Mouse (Mus musculus) retina, postnatal 1 day (tissue): ENCODE data around the gene Lrrn2.
A peak's percentile ranks its signal among the peaks of the same experiment; 100 is the strongest.
"Not testable (repeated sequence)": the region's sequence is repeated elsewhere in the genome, so short reads cannot be mapped to it uniquely, and the experiment has no call there.

Experiments used
- DNase-seq: peaks from one replicate; pipeline ENCODE4 v3.0.0-alpha.2; 2012

Lrrn2 gene

DNA sequence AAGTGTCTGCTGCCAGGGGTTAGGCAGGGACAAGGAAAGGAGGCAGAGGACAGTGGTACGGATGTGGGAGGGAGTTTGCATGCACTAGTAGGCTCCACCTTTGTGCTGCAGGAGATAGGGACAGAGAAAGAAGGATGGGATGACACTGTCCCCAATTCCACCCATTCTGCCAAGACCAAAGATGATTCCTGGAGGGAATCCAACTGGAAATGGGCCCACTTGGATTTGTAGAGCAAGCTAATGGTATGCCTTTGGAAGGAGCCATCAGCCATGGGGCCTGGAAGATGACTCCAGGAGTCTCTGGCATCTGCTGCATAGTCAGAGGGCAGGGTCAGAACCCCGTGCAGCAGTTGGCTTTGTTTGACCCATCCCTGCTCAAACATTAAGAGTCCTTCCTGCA, 52.3 kb downstream of the Lrrn2 start:
- DNase-seq, result no peak

DNA sequence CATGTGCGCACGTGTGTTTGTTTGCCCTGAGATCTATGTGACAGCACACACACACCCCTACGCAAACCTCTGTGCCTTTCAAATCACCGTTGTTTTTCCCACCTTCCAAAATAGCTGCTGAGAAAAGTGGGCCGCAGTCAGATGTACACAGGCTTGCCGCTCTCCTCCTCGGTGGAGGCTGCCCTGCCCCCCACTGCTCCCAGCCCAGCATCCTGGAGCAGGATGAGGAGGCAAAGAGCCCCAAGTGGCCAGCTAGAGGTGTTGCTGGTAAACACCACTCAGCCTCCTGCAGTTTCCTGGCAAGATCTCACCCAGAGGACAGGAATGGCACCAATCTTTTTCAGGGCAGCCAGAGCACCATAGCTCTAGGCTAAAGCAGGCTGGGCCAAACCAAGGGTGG, 54.8 kb downstream of the Lrrn2 start:
- peak; percentile 85 for DNase-seq

DNA sequence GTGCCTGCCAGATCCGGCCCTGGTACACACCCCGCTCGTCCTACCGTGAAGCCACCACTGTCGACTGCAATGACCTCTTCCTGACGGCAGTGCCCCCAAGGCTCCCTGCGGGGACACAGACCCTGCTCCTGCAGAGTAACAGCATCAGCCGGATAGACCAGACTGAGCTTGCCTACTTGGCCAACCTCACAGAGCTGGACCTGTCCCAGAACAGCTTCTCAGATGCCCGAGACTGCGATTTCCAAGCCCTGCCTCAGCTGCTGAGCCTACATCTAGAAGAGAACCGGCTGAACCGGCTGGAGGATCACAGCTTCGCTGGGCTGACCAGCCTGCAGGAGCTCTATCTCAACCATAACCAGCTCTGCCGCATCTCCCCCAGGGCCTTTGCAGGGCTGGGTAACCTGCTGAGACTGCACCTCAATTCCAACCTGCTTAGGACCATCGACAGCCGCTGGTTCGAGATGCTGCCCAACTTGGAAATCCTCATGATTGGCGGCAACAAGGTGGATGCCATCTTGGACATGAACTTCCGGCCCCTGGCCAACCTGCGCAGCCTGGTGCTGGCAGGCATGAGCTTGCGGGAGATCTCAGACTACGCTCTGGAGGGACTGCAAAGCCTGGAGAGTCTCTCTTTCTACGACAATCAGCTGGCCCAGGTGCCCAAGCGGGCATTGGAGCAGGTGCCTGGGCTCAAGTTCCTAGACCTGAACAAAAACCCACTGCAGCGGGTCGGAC, 57.4 kb downstream of the Lrrn2 start:
- DNase-seq, result no peak

DNA sequence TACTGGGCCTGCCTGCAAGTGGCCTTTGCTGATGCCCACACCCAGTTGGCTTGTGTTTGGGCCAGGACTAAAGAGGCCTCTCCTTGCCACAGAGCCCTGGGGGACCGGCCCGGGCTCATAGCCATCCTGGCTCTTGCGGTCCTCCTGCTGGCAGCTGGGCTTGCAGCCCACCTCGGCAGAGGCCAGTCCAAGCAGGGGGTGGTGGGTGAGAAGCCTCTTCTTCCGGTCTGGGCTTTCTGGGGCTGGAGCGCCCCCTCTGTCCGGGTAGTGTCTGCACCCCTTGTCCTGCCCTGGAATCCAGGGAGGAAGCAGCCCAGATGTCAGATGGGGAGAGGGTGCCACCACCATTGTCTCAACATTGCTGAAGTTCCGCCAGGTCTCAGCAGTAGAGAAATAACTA, 58.9 kb downstream of the Lrrn2 start:
- DNase-seq, result no peak

DNA sequence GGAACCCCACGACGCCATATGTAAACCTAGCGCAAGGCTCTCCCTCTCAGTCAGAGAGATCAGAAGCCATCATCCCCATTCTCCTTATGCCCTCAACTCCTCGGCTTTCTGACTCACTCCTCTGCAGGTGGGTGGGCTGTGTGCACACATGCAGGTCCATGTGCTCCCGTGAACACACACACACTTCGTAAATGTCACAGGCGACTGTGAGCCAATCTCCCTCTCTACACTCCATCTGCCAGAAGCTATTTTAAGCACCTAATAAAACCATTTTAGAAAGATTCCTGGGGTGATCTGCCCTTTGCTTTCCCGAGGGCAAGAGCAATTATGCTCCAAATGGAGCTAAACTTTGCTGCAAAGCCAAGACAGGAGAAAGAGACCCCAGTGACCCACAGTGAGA, 65.8 kb downstream of the Lrrn2 start:
- no peak for DNase-seq

DNA sequence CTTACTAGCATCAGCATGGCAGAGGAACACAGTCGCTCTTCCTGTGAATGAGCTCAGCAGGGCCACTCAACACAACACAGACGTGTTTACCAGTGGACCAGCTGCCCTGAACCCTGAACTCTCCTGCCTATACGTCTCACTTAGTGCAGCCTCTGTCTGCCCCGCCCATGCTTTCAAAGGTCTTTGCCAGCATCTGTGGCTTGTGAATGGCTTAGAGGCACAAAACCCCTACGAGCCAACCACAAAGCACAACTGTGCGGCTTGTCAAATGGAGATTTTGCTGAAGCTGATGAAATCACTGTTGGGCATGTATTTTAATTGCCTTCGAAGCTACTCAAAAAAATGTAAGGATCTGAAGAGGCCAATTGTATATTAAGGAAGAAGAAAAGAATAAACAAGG, 67.7 kb downstream of the Lrrn2 start:
- DNase-seq, result no peak

DNA sequence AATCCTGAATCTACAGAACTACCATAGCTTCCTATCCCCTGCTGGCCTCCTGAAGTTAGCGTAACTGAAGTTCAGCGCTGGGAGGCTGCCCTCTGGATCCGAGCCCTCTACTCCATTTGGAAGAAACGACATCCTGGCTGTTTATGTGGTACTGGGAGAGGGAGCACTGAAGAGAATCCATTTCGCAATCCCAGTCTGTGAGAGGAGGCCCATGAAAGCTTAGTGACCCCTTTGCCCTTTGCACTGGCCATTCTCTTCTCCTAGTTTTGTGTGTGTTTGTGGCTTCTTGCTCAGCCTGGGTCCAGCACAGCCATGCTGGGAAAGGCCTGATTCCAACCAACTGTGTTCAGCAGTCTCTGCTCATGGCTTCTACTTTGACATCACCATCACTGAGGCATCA, 76.7 kb downstream of the Lrrn2 start:
- DNase-seq, result no peak

DNA sequence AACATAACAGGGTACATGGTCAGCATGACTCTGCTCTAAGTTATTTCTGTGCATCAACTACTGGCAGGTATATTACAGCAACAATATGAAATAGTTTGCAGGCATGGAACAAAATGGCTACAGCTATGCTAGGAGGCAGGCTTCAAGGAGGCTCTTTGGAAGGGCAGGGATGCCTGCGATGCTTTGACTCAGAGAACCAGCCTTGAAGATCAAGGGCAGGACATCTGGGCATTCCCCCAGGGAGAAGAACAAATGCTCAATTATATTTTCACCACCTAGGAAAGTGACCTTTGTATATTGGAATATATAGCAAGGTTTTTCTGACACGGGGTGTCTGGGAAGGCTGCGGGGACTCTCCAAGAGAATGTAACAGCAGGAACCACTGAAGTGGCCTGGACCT, 81.7 kb downstream of the Lrrn2 start:
- no peak for DNase-seq

DNA sequence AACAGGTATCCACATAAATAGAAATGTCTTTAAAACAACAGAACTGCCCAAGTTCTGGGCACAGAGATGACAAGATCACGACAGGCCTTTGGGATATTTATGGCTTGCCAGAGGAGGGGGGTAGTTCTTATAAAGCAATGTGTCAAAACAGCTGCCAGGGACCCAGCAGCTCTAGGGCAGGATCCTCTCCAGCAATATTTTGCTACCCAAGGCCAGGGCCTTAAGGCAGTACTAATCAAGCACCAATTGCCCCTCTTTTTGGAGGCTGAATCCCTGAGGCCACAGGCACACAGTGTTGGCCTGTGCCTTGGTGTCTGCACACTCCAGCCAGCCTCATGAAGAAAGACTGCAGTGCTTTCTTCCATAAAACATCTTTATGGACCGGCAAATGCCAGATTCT, 84.0 kb downstream of the Lrrn2 start:
- DNase-seq, result no peak

DNA sequence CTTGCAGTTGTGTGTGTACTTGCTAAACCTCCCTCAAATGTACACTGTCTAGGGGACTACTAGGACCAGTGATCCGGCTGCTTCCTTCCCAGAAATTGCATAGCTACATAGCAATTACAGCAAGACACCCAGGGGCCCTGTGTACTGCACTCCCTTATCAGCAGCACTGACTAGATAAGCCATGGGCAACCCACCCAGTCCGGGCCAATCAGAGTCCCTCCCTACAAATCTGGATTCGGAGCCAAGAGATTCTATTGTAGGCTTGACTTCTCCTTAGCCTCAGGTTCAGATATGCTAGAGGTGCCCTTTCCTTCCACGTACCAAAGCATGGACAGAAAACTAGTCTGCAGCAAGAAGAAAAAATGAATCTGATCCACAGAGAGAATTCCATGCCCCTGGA, 84.6 kb downstream of the Lrrn2 start:
- no peak for DNase-seq

DNA sequence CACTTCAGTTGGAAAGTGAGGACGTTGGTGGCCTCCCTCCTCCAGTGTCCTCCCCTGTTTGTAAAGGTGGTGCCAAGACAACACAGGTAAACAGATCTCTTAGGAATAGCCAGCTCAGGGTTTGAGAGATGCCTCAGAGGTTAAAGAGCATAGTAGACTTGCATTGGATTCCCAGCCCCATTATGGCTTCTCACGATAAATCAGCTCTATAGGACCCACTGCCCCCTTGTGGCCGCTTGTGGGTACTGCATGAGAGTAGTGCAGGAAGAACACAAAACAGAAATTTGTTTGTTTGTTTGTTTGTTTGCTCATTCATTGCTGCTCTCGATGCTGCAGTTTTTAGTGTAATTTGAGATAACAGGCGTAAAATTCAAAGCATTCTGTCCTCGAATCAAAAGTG, 88.6 kb downstream of the Lrrn2 start:
- DNase-seq, result peak; percentile 73

DNA sequence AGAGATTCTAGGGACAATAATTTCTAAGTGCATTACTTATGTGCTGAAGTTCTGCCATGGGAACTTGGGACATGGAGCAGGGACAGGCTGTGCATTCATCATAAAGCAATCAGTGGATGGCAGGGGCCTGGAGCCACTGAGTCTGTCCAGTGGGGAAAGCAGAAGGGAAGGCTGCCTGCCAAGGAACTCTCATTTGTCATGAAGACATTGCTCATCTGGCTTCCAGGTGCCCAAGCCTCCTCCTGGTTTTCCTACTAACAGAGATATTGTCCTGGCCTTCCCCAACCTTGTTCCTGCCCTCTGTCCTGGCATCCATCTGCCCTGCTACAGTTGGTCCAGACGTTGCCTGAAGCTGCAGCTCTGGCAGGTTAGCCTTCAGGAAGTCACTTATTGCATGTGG, 97.3 kb downstream of the Lrrn2 start:
- DNase-seq, result no peak

DNA sequence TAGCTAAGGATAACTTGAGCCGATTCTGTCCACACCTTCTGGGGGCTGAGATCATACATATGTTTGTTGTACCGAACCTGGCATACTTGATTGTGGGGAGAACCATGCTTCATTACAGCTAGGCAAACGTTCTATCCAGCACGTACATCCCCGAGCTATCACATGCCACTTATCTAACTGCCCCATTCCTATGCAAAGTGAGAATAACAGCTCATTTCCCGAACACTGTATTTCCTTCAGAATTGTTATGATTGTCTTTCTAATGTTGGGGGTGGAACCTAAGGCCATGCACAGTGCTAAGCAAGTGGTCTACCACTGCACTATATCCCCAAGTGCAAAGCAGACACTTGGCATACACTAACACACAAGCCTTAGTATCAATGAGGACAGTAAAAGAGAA, 101.2 kb downstream of the Lrrn2 start:
- no peak for DNase-seq

DNA sequence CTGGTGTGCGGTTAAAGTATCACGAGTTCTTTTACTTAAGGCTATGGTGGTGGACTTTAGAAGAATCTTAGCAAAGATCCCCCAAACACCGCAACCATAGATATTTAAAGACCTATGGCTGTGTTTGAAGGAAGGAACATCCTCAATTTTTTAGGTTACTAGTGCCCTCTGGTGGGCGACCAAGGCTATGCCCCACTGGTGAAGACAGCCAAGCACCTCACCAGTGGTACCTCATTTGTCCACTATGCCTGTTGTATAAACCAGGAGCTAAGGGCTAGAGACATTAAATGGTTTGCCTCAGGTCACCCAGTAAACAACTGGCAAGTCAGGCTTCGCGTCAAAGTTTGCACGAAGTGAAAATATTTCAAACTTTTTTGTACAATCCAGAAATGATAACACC, 102.7 kb downstream of the Lrrn2 start:
- DNase-seq, result peak; percentile 77

DNA sequence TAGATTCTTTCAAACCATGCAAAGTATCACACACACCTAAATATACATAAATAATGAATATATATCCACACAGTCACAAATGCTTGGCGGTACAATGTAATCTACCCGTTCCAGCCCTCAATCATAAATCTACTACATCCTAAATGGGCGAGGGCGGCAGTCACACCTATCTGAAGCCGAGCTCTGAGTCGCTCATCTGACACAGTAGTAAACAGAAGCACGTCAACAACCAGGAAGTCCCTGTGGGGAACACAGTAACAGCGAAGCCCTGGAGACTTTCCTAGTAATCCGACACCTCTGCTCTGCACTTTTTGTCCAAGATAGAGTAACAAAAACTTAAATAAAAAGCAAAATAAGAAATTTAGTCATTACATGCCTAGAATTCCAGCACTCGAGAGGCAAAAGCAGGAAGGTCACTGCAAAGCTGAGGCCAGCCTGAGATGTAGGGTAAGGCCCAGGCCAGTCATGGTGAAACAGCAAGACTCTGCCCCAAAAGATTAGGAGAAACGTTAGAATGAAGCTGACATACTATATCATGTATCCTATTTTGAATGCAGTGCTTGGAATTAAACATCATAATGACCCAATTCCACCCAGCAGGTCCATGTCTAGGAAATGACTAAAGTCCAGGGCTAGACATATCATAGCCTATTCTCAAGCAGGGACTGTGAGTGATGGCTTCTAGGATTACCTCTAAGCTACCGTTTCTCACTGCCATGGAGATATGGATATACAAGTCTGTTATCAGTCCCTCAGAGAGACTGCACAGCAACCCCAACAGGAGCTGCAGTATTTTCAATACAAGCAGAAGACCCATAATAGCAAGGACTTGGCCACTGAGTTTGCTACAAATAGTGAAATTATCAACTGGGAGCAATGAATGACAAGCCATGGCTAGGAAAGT, 108.7 kb downstream of the Lrrn2 start:
- not testable (repeated sequence) for DNase-seq
